Mouse (Mus musculus) midbrain, embryonic 10.5 days (tissue): ENCODE results near the gene Hs6st3. TPM values are rescaled to one million over a fixed set of nuclear protein-coding genes. Genes with fewer than 3 reads are reported as not detected.
"Not testable (repeated sequence)": the region's sequence is repeated elsewhere in the genome, so short reads cannot be mapped to it uniquely, and the experiment has no call there.

ENCODE experiments used
- DNase-seq: peaks from one replicate; pipeline ENCODE4 v3.0.0-alpha.2; 2017; ENCODE audit warnings: low spot score
- H3K27ac ChIP-seq: fragments of 300-500 bp; sonication (generic); replicated peaks from 2 replicates; pipeline ENCODE4 v1.5.1; 2016; ENCODE audit warnings: mild to moderate bottlenecking
- H3K27me3 ChIP-seq: fragments of 300-500 bp; sonication (generic); 2 replicates; pipeline ENCODE4 v1.6.1; 2016; ENCODE audit warnings: low read depth, mild to moderate bottlenecking; ENCODE audit not compliant: poor library complexity, severe bottlenecking
- H3K36me3 ChIP-seq: fragments of 300-500 bp; sonication (generic); 2 replicates; pipeline ENCODE4 v1.6.1; 2016; ENCODE audit warnings: mild to moderate bottlenecking, moderate library complexity
- H3K4me1 ChIP-seq: fragments of 300-500 bp; sonication (generic); 2 replicates; pipeline ENCODE4 v1.6.1; 2016
- H3K4me3 ChIP-seq: fragments of 300-500 bp; sonication (generic); 2 replicates; pipeline ENCODE4 v1.5.1; 2016; ENCODE audit warnings: mild to moderate bottlenecking, moderate library complexity
- H3K9me3 ChIP-seq: fragments of 300-500 bp; sonication (generic); replicated peaks from 2 replicates; pipeline ENCODE4 v1.6.1; 2016; ENCODE audit warnings: mild to moderate bottlenecking
- WGBS: fragments of 180-500 bp; shearing (Covaris S2); methylation state at CpG from one replicate; pipeline ENCODE4 v1.1.7; 2016; 5-methylcytosine and 5-hydroxymethylcytosine counted together
- polyA plus RNA-seq: library from polyadenylated mRNA; unstranded; fragments of >200 nt; fragmentation: Nextera tagmentation; extraction: Ambion mirVana; gene quantifications from 2 replicates; pipeline ENCODE4 v1.2.1, GENCODE M21; 2016

Gene Hs6st3
- polyA plus RNA-seq, 1 experiment from 2014 or later, result not detected

- Histone ChIP-seq H3K36me3 (no peaks in the 10 kb centered on the region), H3K9me3 (no peaks in the 10 kb centered on the region), H3K27ac (no peak overlapping the region), H3K4me1 (no peaks in the 10 kb centered on the region), H3K4me3 (no peak overlapping the region), H3K27me3 (no peaks in the 10 kb centered on the region)
- 82% methylated on average over 14 of the region's 14 CpGs for WGBS
- no peak for DNase-seq
Measured at GRCm38 (mm10) chr14:119260176-119260962, 122.2 kb downstream of the Hs6st3 start.

DNA sequence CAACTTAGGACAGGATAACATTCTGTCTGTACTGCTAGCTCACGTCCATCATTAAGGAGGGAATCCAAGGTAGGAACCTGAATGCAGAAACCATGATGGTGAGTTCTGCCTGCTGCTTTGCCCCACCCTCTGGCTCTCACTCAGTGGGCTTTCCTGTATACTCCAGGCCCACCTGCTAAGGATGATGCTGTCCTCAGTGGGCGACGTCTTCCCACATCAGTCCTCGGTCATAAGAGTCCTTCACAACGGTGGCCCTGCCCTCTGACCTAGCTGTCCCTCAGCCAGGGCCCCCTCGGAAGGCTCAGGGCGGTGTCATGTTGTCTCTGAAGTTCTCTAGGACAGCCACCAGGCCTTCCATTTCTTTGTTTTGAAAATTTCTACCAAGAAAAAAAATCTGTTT, 128.2 kb downstream of the Hs6st3 start:
- H3K4me1 ChIP-seq, result no peaks in the 10 kb centered on the region
- no peaks in the 10 kb centered on the region for H3K36me3 ChIP-seq
- no peak overlapping the region for H3K27ac ChIP-seq
- DNase-seq, result no peak
- no peaks in the 10 kb centered on the region for H3K9me3 ChIP-seq
- no peaks in the 10 kb centered on the region for H3K27me3 ChIP-seq
- H3K4me3 ChIP-seq, result no peak overlapping the region
- WGBS, result 78% methylated on average over 7 of the region's 7 CpGs

DNA sequence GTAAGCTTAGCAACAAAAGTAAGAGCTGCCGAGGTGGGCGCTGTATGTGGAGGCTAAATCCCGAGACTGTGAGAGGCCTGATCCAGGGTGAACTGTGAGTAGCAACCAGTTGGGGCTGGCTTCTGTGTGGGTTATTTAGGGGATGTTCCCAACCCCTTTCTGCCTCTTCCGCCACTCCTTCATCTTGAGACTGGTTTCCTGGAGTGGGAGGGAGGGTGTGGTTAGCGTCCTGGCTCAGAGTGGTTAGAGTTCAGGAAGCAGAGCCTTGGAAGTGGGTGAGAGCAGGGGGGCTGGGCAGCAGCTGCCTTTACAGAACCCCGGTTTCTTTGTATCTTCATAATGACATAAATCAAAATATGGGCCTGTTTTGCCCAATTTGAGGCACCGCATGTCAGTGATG, 134.9 kb downstream of the Hs6st3 start:
- no peak overlapping the region for H3K27ac ChIP-seq
- no peaks in the 10 kb centered on the region for H3K27me3 ChIP-seq
- H3K9me3 ChIP-seq, result no peaks in the 10 kb centered on the region
- H3K4me1 ChIP-seq, result no peaks in the 10 kb centered on the region
- no peak overlapping the region for H3K4me3 ChIP-seq
- H3K36me3 ChIP-seq, result no peaks in the 10 kb centered on the region
- no peak for DNase-seq
- 78% methylated on average over 7 of the region's 7 CpGs for WGBS

DNA sequence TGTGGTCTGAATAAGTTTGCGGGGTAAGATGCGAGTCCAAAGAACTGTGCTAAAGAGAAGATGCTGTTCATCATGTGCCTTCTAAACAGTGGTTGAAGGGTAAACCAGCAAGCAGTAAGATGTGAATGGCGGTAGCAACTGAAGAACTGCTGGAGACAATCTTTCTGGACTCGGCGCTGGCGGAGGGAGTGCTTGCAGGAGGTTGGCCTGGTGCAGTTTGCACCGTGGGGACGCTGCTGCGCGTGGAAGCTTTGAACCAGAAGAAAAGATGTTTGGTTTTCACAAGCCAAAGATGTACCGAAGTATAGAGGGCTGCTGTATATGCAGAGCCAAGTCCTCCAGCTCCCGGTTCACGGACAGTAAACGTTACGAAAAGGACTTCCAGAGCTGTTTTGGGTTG, 140.0 kb downstream of the Hs6st3 start:
- H3K9me3 ChIP-seq, DNase-seq, H3K27ac ChIP-seq, H3K27me3 ChIP-seq, H3K4me3 ChIP-seq, H3K4me1 ChIP-seq, H3K36me3 ChIP-seq: not testable (repeated sequence)
- WGBS, result 88% methylated on average over 15 of the region's 15 CpGs

- Histone ChIP-seq H3K36me3 (no peaks in the 10 kb centered on the region), H3K4me1 (no peaks in the 10 kb centered on the region), H3K27ac (no peak overlapping the region), H3K27me3 (no peaks in the 10 kb centered on the region), H3K9me3 (no peaks in the 10 kb centered on the region), H3K4me3 (no peak overlapping the region)
- no peak for DNase-seq
- 82% methylated on average over 3 of the region's 3 CpGs for WGBS
Measured at GRCm38 (mm10) chr14:119283951-119284350, 145.8 kb downstream of the Hs6st3 start.

GRCm38 (mm10) chr14:119289668-119290067, 151.5 kb downstream of the Hs6st3 start:
- Histone ChIP-seq H3K36me3 (no peaks in the 10 kb centered on the region), H3K9me3 (no peaks in the 10 kb centered on the region), H3K4me3 (no peak overlapping the region), H3K27ac (no peak overlapping the region), H3K4me1 (no peaks in the 10 kb centered on the region), H3K27me3 (no peaks in the 10 kb centered on the region)
- 73% methylated on average over 1 of the region's 1 CpGs for WGBS
- DNase-seq, result no peak

DNA sequence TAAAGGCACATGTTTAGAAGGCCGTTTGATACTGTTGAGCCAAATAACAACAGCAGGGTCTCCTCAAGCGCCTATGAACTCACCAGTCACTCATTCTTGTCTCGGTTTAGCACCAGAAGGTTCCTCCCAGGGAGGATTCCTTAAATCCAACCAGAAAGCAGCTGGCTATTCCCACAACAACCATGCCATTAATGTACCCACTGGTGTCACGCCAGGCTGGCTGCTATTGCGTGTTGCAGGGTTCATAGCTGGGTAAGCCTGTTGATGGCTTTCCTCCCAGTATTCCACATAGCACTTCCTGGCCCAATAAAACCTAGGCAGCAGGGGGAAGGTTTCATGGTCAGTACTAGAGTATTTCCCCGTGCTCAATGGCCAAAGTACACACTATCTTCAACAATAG, 155.9 kb downstream of the Hs6st3 start:
- Histone ChIP-seq H3K27me3 (no peaks in the 10 kb centered on the region), H3K4me3 (no peak overlapping the region), H3K9me3 (no peaks in the 10 kb centered on the region), H3K36me3 (no peaks in the 10 kb centered on the region), H3K4me1 (no peaks in the 10 kb centered on the region), H3K27ac (no peak overlapping the region)
- no peak for DNase-seq
- 87% methylated on average over 6 of the region's 6 CpGs for WGBS

GRCm38 (mm10) chr14:119306461-119306860, 168.3 kb downstream of the Hs6st3 start:
- no peak for DNase-seq
- no peaks in the 10 kb centered on the region for H3K36me3 ChIP-seq
- no peaks in the 10 kb centered on the region for H3K9me3 ChIP-seq
- H3K27ac ChIP-seq, result no peak overlapping the region
- H3K4me1 ChIP-seq, result no peaks in the 10 kb centered on the region
- H3K27me3 ChIP-seq, result no peaks in the 10 kb centered on the region
- 91% methylated on average over 3 of the region's 3 CpGs for WGBS
- H3K4me3 ChIP-seq, result no peak overlapping the region

GRCm38 (mm10) chr14:119318379-119318778, 180.2 kb downstream of the Hs6st3 start:
- H3K9me3 ChIP-seq, result no peaks in the 10 kb centered on the region
- H3K4me3 ChIP-seq, result no peak overlapping the region
- no peaks in the 10 kb centered on the region for H3K36me3 ChIP-seq
- no peak for DNase-seq
- WGBS, result 85% methylated on average over 2 of the region's 2 CpGs
- H3K4me1 ChIP-seq, result no peaks in the 10 kb centered on the region
- H3K27me3 ChIP-seq, result no peaks in the 10 kb centered on the region
- no peak overlapping the region for H3K27ac ChIP-seq

GRCm38 (mm10) chr14:119347236-119347635, 209.1 kb downstream of the Hs6st3 start:
- WGBS, result 92% methylated on average over 11 of the region's 11 CpGs
- DNase-seq, result no peak
- H3K36me3 ChIP-seq, result no peaks in the 10 kb centered on the region

DNA sequence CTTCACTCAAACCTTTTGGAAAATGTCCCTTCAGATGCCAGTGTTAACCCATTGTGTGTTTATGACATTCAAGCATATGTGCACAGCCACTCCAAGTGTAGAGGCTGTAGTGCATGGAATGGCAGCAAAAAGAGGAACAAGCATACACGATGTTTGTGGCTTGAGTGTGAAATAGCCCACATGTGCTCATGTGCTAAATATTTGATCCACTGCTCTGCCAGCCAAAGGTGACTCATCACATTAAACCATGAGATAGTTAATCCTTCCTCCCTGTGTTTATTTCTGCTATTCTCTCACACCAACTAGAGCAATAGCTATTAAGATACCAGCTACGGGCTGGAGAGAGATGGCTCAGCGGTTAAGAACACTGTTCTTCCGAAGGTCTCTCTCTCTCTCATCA, 223.3 kb downstream of the Hs6st3 start:
- DNase-seq, result no peak
- Histone ChIP-seq H3K4me3 (no peak overlapping the region), H3K9me3 (no peaks in the 10 kb centered on the region), H3K27me3 (no peaks in the 10 kb centered on the region), H3K4me1 (no peaks in the 10 kb centered on the region), H3K36me3 (no peaks in the 10 kb centered on the region), H3K27ac (no peak overlapping the region)
- 92% methylated on average over 4 of the region's 4 CpGs for WGBS

More at GRCm38 (mm10) chr14:119347236-119347635, 209.1 kb downstream of the Hs6st3 start:
- H3K27ac ChIP-seq, result no peak overlapping the region
- no peak overlapping the region for H3K4me3 ChIP-seq
- H3K4me1 ChIP-seq, result no peaks in the 10 kb centered on the region
- no peaks in the 10 kb centered on the region for H3K9me3 ChIP-seq
- no peaks in the 10 kb centered on the region for H3K27me3 ChIP-seq

DNA sequence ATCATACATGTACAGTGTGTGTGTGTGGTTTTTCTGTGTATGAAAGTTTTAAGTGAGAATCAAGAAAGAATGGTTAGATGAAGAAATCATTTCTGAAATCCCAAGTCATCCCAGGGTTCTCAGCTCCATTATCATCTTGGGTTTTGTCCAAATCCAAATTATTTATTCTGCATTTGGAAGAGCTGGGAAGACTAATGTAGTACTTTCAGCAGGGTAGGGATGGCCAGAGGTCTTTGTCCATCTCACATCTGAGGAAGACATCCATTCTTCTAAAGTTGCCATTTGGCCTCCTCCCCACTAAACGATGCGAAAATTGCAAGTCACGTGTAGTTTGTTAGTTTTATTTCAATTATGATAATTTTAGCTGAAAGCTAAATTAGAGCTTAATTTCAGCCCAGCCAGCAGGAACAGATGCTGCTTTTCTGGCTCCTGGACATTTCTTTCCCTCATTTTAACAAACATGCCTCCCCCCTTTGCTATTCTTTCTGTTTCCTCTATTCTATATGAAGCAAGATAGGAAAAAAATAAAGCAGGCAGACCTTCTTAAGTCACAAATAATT, 229.8 kb downstream of the Hs6st3 start:
- Histone ChIP-seq H3K4me3 (no peak overlapping the region), H3K27ac (no peak overlapping the region), H3K36me3 (no peaks in the 10 kb centered on the region), H3K4me1 (peaks cover 10% of the 10 kb centered on the region), H3K27me3 (no peaks in the 10 kb centered on the region), H3K9me3 (no peaks in the 10 kb centered on the region)
- 92% methylated on average over 3 of the region's 3 CpGs for WGBS
- no peak for DNase-seq

GRCm38 (mm10) chr14:119369274-119369673, 231.1 kb downstream of the Hs6st3 start:
- Histone ChIP-seq H3K9me3 (no peaks in the 10 kb centered on the region), H3K4me3 (no peak overlapping the region), H3K4me1 (peaks cover 10% of the 10 kb centered on the region), H3K27me3 (no peaks in the 10 kb centered on the region), H3K27ac (peak overlapping the region; percentile 33; the same call in 1 of the 2 replicates), H3K36me3 (no peaks in the 10 kb centered on the region)
- DNase-seq, result no peak
- WGBS, result 78% methylated on average over 8 of the region's 8 CpGs
